Mouse (Mus musculus): ENCODE measurements around the gene Paxx.

Paxx gene

GRCm38 (mm10) chr2:25460551-25461309 is at the start of gene Paxx:
Gene Paxx (minus strand): TSS chr2:25461094.
- DNase-seq (ENCODE audit: low spot score): peak; percentile 84

- DNase-seq (ENCODE audit: low spot score): no peak
Measured at GRCm38 (mm10) chr2:25509912-25510311, 49.0 kb upstream of the Paxx start.

- no peak for DNase-seq (ENCODE audit: low spot score)
Measured at GRCm38 (mm10) chr2:25506964-25507363, 46.1 kb upstream of the Paxx start.

GRCm38 (mm10) chr2:25505860-25506259 is 45.0 kb upstream of the Paxx start:
- DNase-seq (ENCODE audit: low spot score): no peak

GRCm38 (mm10) chr2:25505000-25505399 is 44.1 kb upstream of the Paxx start:
- no peak for DNase-seq (ENCODE audit: low spot score)

GRCm38 (mm10) chr2:25504538-25504937 is 43.6 kb upstream of the Paxx start:
- DNase-seq (ENCODE audit: low spot score): no peak

- no peak for DNase-seq (ENCODE audit: low spot score)
Measured at GRCm38 (mm10) chr2:25502726-25503125, 41.8 kb upstream of the Paxx start.

GRCm38 (mm10) chr2:25501593-25502486 is 40.9 kb upstream of the Paxx start, which contains the start of gene C8g:
Gene C8g (minus strand): TSS chr2:25501719.
- no peak for DNase-seq (ENCODE audit: low spot score)

GRCm38 (mm10) chr2:25500576-25501405 is 39.9 kb upstream of the Paxx start, which contains the start of gene Fbxw5:
Gene Fbxw5 (plus strand): TSS chr2:25500750.
- peak; percentile 40 for DNase-seq (ENCODE audit: low spot score)

- no peak for DNase-seq (ENCODE audit: low spot score)
Measured at GRCm38 (mm10) chr2:25500071-25500575, 39.2 kb upstream of the Paxx start.

- no peak for DNase-seq (ENCODE audit: low spot score)
Measured at GRCm38 (mm10) chr2:25498622-25499478, 38.0 kb upstream of the Paxx start.

GRCm38 (mm10) chr2:25497846-25498575 is 37.1 kb upstream of the Paxx start:
- no peak for DNase-seq (ENCODE audit: low spot score)

- no peak for DNase-seq (ENCODE audit: low spot score)
Measured at GRCm38 (mm10) chr2:25496462-25496861, 35.6 kb upstream of the Paxx start.

GRCm38 (mm10) chr2:25493476-25493961 is 32.6 kb upstream of the Paxx start, which contains the start of gene Lcn12:
Gene Lcn12 (minus strand): TSS chr2:25493911.
- no peak for DNase-seq (ENCODE audit: low spot score)

- DNase-seq (ENCODE audit: low spot score): no peak
Measured at GRCm38 (mm10) chr2:25492988-25493387, 32.1 kb upstream of the Paxx start.

GRCm38 (mm10) chr2:25488671-25489068 is 27.8 kb upstream of the Paxx start:
- DNase-seq (ENCODE audit: low spot score): no peak

GRCm38 (mm10) chr2:25487965-25488670 is 27.2 kb upstream of the Paxx start:
- DNase-seq (ENCODE audit: low spot score): no peak

GRCm38 (mm10) chr2:25484901-25485647 is 24.2 kb upstream of the Paxx start:
- DNase-seq (ENCODE audit: low spot score): no peak
